Mouse (Mus musculus) spleen, postnatal 14 days (tissue): ENCODE data around the gene Zic3.

Experiments
- DNase-seq, 2 experiments: peaks; one replicate each; pipeline ENCODE4 v3.0.0; 2021 to 2022; ENCODE audit warnings: low spot score in 2 of 2

Gene Zic3

DNA sequence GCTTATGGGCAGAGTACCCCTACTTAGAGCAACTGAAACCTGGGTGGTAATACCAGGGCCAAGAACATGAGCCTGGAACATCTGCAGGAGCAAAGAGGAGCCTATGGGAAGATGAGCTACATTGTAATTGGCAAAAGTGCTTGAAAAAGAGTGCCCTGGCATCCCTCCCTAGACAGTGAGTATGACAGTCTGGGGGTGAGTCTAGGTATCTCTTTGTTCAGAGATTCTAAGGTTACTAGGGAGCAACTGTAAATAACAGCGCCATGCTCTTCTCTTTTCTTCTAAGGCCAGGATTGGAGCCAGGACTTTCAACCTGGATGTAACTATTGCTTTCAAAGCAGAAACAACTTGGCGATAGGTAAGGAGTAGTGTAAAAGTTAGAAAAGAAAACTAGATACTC lies at the start of gene Zic3:
Zic3 (plus strand) TSS at position 301 of the 400 bp plus-strand sequence.
- no peak for DNase-seq

DNA sequence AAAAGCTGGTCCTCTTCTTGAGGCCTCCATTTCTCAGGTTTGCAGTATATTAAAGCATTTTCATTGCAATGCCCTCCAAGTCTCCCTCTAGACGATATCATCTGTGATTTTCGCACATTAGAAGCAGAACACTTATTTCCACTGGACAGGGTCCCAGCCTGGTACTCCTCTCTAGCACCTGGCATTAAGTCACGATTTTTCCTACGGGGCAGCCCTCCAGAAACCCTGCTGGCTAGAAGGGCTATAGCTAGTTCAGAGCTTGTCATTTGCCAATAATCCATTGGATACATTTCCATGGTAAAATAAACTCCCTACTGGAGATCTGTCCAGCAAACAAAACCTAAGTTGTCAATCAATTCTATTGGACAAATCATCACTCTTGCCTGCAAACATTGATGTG lies 40.1 kb upstream of the Zic3 start:
- no peak for DNase-seq

DNA sequence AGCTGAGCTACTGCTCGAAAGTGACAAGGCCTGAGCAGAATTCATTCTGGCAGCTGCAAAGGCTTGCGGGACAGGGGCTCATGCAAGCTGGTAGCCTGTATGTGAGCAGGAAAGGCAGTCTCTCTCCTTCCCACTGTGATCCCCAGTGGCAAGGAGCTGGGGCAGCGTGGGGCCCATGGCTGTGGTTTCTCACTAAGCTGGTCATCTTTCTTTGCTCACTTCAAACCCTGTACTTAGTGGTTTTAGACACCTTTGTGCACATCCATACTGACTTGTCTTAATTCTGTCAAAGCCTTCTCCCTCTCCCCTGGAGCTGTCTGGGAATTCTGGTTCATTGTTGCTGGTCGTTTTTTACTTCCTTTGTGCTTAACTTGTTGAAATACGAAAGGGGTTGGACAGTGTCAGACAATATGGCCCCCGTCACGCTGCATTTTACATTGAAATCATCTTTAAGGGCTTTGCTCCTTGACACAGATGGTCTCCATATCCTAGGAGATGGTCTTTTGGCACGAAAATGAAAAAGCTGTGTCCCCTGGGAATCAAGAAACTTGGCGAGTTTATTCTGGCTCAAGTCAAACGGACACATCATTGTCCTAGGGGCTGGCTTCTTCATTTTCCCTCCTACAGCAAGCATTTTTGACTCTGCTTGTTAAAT lies 34.9 kb upstream of the Zic3 start:
- DNase-seq = no peak

DNA sequence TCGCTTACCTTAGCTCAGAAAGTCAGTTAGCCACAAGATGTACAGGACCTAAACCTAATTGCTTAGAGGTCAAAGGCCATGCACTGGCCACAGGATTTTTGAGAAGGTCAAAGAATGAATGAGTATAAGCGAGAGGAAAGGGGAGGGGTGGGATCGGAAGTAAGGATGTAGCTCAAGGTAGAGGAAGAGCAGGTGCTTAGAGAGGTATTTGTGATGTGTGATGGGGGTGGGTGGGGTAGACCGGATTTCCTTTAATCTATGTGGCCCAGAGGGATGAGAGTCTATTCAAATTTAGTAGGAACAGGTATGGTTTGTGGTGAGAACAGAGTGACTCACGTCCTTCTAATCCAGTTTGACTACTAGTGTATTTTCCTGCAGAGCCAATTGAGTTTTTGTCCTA lies 9.1 kb upstream of the Zic3 start:
- no peak for DNase-seq

DNA sequence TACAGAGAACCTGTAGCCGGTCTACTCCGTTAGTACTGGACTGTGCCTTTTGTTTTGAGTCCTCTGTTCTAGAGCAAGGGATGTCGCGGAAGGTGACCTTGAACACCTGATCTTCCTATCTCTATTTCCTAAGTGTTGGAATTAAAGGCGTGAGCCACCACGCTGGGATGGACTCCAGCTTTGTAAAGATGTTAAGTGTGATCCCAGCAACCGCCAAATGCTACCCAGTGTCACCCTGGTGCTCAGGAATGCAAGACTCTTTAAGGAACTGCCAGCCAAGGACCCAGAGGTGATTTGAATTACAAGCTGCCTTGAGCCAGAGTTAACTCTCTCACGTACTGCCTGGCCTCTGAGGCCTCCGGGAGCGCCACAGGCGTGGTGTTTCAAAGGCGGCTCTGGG lies 8.4 kb upstream of the Zic3 start:
- DNase-seq = no peak

DNA sequence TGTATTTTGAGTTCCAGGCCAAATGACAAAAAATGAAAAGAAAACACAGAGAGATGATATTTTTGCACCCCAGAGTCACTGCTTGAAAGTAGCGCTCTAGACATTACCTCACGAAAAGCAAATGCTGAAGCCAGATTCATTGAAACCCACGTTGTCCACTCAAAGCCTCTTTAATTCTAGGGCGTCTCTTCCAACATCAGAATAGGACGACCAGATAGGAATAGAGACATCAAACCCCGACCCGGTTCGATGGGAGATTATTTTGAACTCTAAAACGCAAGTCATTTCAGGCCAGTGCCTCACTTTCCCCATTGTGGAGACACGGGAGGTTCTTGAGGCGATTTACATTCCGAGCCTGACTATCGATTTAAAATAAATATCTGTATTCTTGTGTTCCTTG lies 7.7 kb upstream of the Zic3 start:
- DNase-seq = no peak

DNA sequence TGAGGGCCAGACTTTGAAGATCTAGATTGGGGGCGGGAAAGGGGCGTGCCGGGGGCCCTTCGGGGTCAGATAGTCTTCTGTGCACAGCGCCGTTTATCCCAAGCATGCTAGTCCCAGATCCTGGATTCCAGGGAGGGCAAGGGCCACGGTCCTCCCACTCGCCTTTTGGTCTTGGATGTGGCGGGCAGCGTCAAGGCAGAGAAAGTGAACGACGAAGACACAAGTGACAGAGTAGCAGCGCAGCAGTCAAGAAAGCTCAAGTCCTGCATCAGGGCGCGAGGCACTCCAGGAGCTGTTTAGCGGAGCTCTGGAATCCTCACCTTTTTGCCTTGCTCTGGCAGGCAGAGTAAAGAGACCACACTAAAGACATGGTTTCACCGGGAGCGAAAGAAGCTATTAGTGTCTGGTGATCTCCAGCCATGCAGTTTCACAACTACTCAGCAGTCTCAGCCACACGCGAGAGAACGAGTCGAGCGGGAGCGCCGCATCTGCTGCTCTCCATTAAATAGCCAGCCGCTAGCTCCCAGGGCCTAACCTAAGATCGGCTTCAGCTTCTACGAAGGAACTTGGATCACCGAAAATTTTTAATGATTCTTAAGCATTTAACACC lies 7.1 kb upstream of the Zic3 start:
- no peak for DNase-seq

DNA sequence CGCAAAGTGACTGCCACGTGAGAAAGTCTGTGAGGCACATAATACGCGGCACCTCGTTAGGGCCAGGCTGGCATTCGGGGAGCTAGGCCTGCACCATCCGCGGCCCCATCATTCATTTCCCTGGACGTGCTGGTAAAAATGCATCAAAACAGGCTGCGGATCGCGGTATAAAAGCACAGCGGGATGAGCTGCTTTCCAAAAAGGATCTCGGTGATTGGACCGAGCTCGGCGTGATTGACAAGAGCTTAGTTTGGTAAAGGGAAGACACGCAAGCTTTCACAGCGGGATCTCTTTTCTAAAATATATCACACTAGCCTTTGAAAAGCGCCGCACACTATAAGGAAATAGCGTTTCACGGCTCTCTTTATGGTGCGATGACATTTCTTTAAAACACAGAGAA lies 3.8 kb upstream of the Zic3 start:
- DNase-seq = no peak

DNA sequence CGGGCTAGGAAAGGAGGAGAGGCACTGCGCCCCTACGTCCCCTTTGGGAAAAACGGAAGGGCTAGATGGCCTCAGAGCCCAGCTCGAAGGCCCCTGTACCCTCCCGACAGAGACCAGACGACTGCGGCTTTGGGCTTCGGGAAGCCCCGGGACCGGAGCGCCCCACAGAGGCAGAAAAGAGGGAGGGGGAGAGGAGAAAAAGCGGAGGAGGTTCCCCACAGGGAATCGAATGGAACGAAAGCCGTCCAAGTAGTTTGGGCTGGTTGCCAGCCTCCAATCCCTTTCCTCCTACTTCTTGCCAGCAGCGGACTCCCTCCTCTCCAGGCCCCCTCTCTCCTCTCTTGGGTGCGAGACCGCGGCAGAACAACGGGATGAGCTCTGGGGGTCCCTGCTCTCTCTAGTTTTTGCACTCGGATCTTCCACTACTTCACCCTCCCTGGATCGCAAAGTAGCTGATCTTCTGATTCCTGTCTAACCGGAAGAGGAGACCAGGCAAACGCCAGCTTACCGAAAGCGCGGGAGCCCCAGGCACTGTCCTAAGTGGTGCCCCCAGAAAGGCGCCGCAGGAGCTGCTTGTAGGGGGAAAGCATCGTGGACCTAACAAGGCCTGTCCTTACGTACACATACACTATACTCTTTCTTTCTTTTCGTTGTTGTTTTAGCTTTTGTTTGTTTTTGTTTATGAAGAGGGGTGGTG lies 3.1 kb upstream of the Zic3 start:
- no peak for DNase-seq

DNA sequence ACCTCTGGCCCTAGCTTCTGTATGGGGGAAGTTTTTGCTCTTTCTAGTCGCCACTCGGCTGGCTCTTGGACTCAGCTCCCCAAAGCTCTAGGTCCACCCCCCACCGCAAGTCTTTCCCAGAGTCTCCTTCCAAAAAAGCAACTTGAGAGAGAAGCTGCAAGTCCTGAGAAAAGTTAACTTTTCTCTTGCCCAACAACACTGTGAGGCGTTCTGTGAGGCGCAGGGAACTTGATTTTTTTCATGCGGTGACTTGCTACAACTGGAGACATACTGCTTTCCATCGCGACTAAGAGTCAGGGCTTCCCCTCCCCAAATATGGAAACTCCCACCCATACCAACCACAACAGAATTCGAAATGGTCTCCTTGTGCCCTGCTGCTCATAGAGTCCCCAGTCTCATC lies 5.1 kb downstream of the Zic3 start:
- DNase-seq = no peak

DNA sequence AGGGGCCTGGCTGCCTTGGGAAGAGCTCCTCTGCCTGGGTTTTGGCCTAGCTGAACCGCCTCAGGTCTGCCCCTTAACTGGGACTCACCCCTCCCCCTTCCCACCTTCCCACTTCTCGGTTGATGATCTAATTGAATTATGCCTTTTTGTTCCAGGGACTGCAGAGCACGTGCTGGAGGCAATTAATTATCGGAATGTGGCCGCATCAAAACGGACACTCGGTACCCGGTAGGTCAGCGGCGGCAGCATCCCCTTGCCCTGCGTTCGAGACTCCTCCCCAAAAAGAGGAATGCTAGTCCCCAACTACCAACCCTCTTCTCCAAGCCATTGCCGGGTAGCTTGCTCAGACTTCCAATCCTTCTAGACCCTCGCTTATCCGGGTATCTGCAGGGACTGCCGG lies 5.6 kb downstream of the Zic3 start:
- DNase-seq = no peak

DNA sequence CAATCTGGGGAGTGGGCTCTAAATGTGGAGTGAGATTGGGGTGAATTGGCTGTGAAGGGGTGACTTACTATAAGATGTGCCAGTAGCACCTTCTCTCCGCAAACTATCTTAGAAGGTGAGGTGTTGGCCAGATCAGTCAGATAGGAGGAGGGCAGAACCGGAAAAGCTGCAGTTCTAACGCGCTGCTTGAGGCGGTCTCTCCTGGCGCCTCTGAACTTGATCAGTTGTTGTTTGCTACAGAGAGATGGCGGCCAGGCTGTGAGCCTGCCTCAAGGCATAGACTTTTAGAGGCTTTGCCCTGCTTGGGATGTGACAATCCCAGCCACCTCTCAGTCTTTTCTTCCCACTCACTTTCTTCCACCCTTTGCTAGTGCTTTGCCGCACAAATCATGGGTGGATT lies 6.4 kb downstream of the Zic3 start:
- no peak for DNase-seq

DNA sequence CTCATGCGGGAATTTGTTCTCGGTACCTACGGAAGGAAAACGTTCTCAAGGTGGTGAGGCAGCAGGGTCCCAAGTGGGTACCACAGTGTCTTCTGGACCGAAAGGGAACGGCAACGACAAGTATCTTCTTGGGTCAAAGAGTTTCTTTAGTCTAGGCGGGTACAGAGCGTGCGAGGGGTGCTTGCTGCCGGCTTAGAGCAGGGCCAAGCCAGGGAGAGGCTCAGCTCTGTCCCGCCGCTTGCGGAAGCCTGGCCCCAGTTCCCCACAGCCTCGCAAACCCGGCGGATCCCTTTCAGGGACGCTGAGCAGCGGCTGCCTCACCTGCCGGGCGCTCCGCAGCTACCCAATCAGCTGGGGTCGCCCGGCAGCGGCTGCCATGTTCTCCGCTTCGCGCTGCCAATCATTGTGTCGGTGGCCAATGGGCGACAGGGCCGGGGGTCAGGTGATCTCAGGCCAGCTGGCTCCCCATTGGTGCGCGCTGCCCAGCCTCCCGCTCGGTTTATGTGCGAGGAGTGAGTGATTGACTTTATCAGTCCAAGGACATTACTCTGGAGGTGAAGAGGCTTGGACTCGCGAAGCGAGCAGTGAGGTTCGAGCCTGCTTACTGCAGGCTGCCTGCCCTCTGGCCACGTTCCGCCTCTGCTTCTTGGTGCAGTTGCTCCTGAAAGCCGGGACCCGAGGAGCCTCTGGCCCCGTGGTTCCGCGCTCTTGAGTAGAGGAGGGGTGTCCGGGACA lies 7.8 kb downstream of the Zic3 start:
- no peak for DNase-seq

DNA sequence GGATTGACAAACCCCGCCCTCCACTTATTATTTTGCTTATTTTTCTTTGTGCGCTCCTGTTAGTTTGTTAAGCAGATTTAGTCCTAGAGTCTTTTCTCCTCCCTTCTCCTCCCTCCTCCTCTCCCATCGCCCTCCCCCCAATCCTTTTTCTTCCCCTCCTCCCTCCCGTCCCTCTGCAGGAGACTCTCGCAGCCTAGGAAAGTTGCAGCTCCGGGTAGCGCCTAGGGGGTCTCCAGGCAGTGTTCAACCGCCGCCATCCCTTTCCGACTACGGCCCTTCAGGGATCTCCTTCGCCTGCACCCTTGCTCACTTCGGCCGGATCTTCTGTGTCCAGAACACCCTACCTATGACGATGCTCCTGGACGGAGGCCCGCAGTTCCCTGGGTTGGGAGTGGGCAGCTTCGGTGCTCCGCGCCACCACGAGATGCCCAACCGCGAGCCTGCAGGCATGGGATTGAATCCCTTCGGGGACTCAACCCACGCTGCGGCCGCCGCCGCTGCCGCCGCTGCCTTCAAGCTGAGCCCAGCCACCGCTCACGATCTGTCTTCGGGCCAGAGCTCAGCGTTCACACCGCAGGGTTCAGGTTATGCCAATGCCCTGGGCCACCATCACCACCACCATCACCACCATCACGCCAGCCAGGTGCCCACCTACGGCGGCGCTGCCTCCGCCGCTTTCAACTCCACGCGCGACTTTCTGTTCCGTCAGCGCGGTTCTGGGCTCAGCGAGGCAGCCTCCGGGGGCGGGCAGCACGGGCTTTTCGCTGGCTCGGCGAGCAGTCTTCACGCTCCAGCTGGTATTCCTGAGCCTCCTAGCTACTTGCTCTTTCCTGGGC lies 8.6 kb downstream of the Zic3 start:
- no peak for DNase-seq

DNA sequence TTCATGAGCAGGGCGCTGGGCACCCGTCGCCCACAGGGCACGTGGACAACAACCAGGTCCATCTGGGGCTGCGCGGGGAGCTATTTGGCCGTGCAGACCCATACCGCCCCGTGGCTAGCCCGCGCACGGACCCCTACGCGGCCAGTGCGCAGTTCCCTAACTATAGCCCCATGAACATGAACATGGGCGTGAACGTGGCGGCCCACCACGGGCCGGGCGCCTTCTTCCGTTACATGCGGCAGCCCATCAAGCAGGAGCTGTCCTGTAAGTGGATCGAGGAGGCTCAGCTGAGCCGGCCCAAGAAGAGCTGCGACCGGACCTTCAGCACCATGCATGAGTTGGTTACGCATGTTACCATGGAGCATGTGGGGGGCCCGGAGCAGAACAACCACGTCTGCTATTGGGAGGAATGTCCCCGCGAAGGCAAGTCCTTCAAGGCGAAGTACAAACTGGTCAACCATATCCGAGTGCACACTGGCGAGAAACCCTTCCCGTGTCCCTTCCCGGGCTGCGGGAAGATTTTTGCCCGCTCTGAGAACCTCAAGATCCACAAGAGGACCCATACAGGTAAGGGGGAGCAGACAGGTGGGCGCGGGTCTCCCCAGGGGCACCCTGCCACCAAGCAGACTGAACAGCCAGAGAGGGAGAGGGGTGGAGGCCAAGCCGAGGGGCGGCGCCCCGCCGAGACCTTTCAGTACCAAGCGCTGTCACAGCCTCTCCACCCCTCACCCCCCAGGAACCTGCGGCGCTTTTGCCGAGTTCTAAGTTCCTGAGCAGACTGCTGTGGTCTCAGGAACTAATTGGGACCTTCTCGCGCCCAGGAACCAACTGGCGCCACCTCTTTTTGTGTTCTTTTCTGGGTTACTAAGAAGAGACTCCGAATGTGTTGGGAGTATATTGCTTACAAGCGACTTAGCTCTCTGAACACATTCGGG lies 9.4 kb downstream of the Zic3 start:
- no peak for DNase-seq

DNA sequence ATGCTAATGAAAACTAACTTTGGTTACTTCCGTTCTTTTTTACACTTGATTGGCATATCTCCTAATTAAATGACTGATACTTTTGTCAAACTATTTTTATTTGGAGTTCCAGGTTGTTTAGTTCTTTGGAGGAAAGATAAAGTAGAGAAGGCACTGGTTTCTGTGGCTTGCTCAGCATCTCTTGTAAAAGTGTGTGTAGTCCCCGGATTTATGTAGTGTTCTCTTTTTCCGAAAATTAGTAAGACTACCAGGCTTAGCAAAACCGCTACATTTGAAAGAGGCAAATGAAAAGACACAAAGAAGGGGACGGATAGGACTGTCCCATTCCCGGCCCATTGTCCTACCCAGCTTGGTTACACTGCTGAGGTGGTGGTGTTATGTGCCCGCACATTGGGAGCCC lies 10.1 kb downstream of the Zic3 start:
- DNase-seq = no peak

DNA sequence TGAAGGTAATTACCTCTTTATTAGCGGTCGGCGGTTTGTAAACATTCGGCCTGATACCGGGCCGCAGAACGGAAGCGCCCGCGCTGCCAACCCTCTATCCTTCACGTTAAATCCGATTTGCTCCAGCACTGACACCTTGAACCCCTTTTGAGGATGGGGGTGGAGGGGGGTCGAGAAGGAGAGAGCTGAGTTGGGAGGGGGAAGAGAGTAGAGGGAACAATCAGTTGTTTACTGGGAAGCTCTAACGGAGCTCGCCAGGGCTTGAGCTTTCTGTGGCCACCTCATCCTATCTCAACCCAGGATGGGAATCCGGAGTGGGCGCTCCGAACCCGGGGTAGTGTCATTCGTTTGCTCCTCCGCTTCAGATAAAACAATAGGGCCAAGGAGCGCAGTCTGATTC lies 11.0 kb downstream of the Zic3 start:
- no peak for DNase-seq

DNA sequence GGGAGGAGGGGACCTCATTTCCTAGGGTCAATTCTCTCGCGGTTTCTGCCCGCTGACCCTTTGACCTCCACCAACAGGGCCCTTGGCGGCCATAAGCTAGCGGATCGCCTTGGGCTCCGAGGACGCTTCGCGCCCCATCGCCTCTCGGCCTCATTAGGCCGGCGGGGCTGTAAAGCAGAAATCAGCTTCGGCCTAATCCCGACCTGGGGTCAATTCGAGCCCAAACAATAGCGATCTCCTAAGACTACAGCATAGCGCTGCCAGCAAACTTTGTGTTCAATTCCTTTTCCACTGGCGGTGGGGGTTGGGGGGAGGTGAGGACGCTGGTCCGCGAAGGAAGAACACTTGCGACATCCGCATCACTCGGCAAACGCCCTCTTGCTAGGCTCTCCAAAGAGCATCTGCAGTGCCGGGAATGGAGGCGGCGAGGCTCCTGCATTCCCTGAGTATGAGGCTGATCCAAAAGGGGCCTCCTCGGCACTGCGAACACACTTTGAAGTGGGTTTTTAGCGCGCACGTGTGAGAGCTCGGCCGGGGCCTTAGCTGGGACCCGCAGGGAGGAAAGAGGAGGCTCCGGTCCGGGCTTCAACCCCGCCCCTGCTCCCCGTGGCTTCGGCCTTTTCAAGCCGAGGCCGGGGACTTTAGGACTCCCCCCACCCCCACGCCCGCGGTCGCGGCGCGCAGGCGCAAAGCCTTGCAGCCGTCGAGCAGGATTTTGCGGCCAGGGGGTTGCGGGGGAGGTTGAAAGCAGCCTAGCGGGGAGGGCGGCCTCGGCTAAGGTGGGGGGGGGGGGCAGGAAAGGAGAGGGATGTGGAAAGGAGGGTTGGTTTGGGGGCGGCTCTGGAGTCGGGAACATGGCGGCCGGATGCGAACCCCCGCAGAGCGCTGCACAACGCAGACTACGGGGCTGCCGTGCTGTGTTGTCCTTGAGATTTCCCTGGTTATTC lies 15.8 kb downstream of the Zic3 start:
- no peak for DNase-seq

DNA sequence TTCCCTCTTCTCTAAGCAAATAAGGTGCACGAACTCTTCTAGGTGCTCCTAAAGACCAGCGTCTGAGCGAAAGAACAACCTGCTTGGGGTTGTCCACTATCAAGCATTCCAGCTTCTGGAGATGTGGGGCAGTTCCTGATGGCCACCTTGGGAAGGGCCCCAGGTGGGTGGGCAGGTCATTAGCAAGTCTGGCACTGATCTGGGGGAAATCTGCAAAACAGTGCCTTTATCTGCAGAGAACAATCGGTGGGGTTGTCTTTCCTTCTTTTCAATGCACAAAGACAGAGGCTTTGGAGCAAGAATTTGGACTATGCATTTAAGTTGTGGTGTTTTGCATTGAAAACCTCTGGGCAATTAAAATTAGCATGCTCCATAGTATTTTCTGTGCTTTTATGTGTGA lies 17.2 kb downstream of the Zic3 start:
- no peak for DNase-seq

DNA sequence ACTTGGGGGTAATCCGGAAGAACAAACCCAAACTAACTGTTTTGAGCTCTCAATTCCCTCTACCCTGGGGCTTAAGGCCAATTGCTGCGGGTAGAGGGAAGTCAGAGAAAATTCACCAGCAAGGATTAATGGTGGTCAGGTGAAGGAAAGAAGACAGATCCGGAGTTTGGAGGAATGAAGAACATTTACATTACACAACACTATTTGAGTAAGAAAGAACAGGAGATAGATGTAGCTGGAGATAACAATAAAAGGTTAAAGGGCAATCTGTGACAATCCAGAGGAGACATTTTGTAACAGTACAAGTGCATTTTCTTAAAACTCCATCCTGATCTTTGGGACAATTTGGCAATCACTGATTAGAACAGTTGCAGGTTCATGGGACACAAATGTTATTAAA lies 19.4 kb downstream of the Zic3 start:
- DNase-seq = no peak
